Mouse (Mus musculus): ENCODE data around the gene Cygb. TPM values are rescaled to one million over a fixed set of nuclear protein-coding genes. Genes with fewer than 3 reads are reported as not detected.

Cygb gene
- polyA plus RNA-seq (2012) = 0.11 and 0.12 TPM in 2 replicates

GRCm38 (mm10) chr11:116654255-116654821 is at the start of gene Cygb:
TSS of gene Cygb (minus strand) at chr11:116654313.

GRCm38 (mm10) chr11:116653234-116653633 is 879 bp downstream of the Cygb start, which contains the start of gene Prcd:
TSS of gene Prcd (plus strand) at chr11:116653534.

GRCm38 (mm10) chr11:116626299-116627071 is 27.6 kb downstream of the Cygb start, which contains the start of gene Rhbdf2:
TSS of gene Rhbdf2 (minus strand) at chr11:116627019.

Other genes with a start within 250 kb of the Cygb start
- 9.0 and 10.1 TPM in 2 replicates for gene Rnf157, start 241.3 kb downstream of the Cygb start, polyA plus RNA-seq (2012)
- 706 and 748 TPM in 2 replicates for gene Ubald2, start 220.2 kb downstream of the Cygb start, polyA plus RNA-seq (2012)
- gene Qrich2, start 188.1 kb downstream of the Cygb start, polyA plus RNA-seq (2012) = not detected in 2 replicates
- gene Prpsap1, start 160.1 kb downstream of the Cygb start, polyA plus RNA-seq (2012) = 73.0 and 78.3 TPM in 2 replicates
- gene Sphk1, start 123.4 kb downstream of the Cygb start, polyA plus RNA-seq (2012) = 69.4 and 73.3 TPM in 2 replicates
- gene Ube2o, start 72.9 kb downstream of the Cygb start, polyA plus RNA-seq (2012) = 27.4 and 35.3 TPM in 2 replicates
- gene Aanat, start 67.9 kb downstream of the Cygb start, polyA plus RNA-seq (2012) = not detected in 2 replicates
- gene Rhbdf2, start 27.3 kb downstream of the Cygb start, polyA plus RNA-seq (2012) = 25.8 and 32.5 TPM in 2 replicates
- gene Prcd, start 779 bp downstream of the Cygb start, polyA plus RNA-seq (2012) = not detected in 2 replicates
- not detected in 2 replicates for gene St6galnac1, start 121.2 kb upstream of the Cygb start, polyA plus RNA-seq (2012)
- gene Mxra7, start 173.7 kb upstream of the Cygb start, polyA plus RNA-seq (2012) = 1.9 and 3.2 TPM in 2 replicates
- 18.4 and 22.2 TPM in 2 replicates for gene Mettl23, start 189.0 kb upstream of the Cygb start, polyA plus RNA-seq (2012)
- gene Jmjd6, start 189.1 kb upstream of the Cygb start, polyA plus RNA-seq (2012) = 65.2 and 71.5 TPM in 2 replicates
- 13.9 and 16.1 TPM in 2 replicates for gene Mfsd11, start 198.1 kb upstream of the Cygb start, polyA plus RNA-seq (2012)
- 1,376 and 1,382 TPM in 2 replicates for gene Srsf2, start 198.8 kb upstream of the Cygb start, polyA plus RNA-seq (2012)

All from megakaryocyte-erythroid progenitor cell, adult 5 weeks (primary cell).